Comparison of ENCODE assay signal across 8 mouse cellular contexts in genomic region chr13:34131011-34131707, GRCm38 (mm10). TPM values are rescaled to one million over a fixed set of nuclear protein-coding genes. Genes with fewer than 3 reads are reported as not detected.
DNase-seq lines count a peak whose midpoint lies in the region; ATAC-seq and TF ChIP-seq lines count a peak whose summit lies in the region.

No protein-coding gene starts in this region.

- H3K36me3 ChIP-seq in ES-Bruce4 (ENCODE audit: control insufficient read depth, insufficient read depth, low read length, poor library complexity, severe bottlenecking) = peaks cover 9% of the 10 kb centered on the region
- no peaks in the 10 kb centered on the region for H3K36me3 ChIP-seq in embryonic facial prominence, embryonic 12.5 days
- H3K36me3 ChIP-seq in limb, embryonic 10.5 days = no peaks in the 10 kb centered on the region; the same call in 1 of the 2 replicates
- no peaks in the 10 kb centered on the region for H3K36me3 ChIP-seq in thymus, adult 2 months (ENCODE audit: control insufficient read depth, insufficient read depth, low read length)

- peak overlapping the region; percentile 77 for H3K27ac ChIP-seq in ES-Bruce4 (ENCODE audit: insufficient read depth, low read length)
- peak overlapping the region; percentile 94 for H3K27ac ChIP-seq in embryonic facial prominence, embryonic 12.5 days
- peak overlapping the region; percentile 72 for H3K27ac ChIP-seq in limb, embryonic 10.5 days
- H3K27ac ChIP-seq in thymus, adult 2 months (ENCODE audit: control insufficient read depth, insufficient read depth, low read length) = peak overlapping the region; percentile 57

- no peaks in the 10 kb centered on the region for H3K27me3 ChIP-seq in ES-Bruce4 (ENCODE audit: control insufficient read depth, insufficient read depth, low read length, poor library complexity, severe bottlenecking)
- H3K27me3 ChIP-seq in embryonic facial prominence, embryonic 12.5 days = no peaks in the 10 kb centered on the region
- H3K27me3 ChIP-seq in limb, embryonic 10.5 days (ENCODE audit: low read depth, poor library complexity, severe bottlenecking) = peaks cover 51% of the 10 kb centered on the region
- H3K27me3 ChIP-seq in thymus, adult 2 months (ENCODE audit: control insufficient read depth, insufficient read depth, low read length) = no peaks in the 10 kb centered on the region

- TF ChIP-seq POLR2A in ES-Bruce4 (IDR thresholded peaks at IDR 0.05; ENCODE audit: insufficient read depth, low read length) = no peak
- TF ChIP-seq POLR2A in thymus, adult 2 months (IDR thresholded peaks at IDR 0.05; ENCODE audit: control insufficient read depth, extremely low read depth, insufficient read depth, low read length, poor library complexity) = 0 out of 2 replicates have a peak, but pooled peaks have one; percentile 25

- intact Hi-C loops in heart, postnatal 10 days (cut with DNase I) = loop anchor here (2.0 kb wide), 1 partner anchor 52 kb away; the partner anchor contains the start of gene Tubb2a

- H3K9ac ChIP-seq in ES-Bruce4 (ENCODE audit: low read depth, poor library complexity, severe bottlenecking) = no peak overlapping the region
- peak overlapping the region; percentile 62 for H3K9ac ChIP-seq in embryonic facial prominence, embryonic 12.5 days

- H3K4me3 ChIP-seq in ES-Bruce4 (ENCODE audit: low read depth, low read length) = peak overlapping the region; percentile 77
- peak overlapping the region; percentile 63 for H3K4me3 ChIP-seq in embryonic facial prominence, embryonic 12.5 days
- peak overlapping the region; percentile 67 for H3K4me3 ChIP-seq in limb, embryonic 10.5 days
- H3K4me3 ChIP-seq in thymus, adult 2 months (ENCODE audit: control insufficient read depth, insufficient read depth, low read length) = peak overlapping the region; percentile 40

- no peaks in the 10 kb centered on the region for H3K9me3 ChIP-seq in ES-Bruce4 (replicated peaks; ENCODE audit: control insufficient read depth, insufficient read depth, low read length, poor library complexity, severe bottlenecking)
- no peaks in the 10 kb centered on the region for H3K9me3 ChIP-seq in embryonic facial prominence, embryonic 12.5 days
- H3K9me3 ChIP-seq in limb, embryonic 10.5 days (replicated peaks) = no peaks in the 10 kb centered on the region

- H3K4me2 ChIP-seq in embryonic facial prominence, embryonic 12.5 days (replicated peaks) = peak overlapping the region; percentile 78

- no peak for TF ChIP-seq CTCF in ES-Bruce4 (IDR thresholded peaks at IDR 0.05; ENCODE audit: low read depth, low read length)
- no peak for TF ChIP-seq CTCF in thymus, adult 2 months (IDR thresholded peaks at IDR 0.05; ENCODE audit: borderline replicate concordance, control insufficient read depth, extremely low read depth, insufficient read depth, low read length, poor library complexity)

- peak; percentile 82 for TF ChIP-seq EP300 in ES-Bruce4 (IDR thresholded peaks at IDR 0.05; ENCODE audit: insufficient read depth, low read depth, low read length)

- peaks cover 2% of the 10 kb centered on the region for H3K4me1 ChIP-seq in ES-Bruce4 (ENCODE audit: control insufficient read depth, insufficient read depth, low read length)
- H3K4me1 ChIP-seq in embryonic facial prominence, embryonic 12.5 days = peaks cover 35% of the 10 kb centered on the region
- H3K4me1 ChIP-seq in limb, embryonic 10.5 days = peaks cover 48% of the 10 kb centered on the region
- peaks cover 40% of the 10 kb centered on the region for H3K4me1 ChIP-seq in thymus, adult 2 months (replicated peaks; ENCODE audit: control insufficient read depth, insufficient read depth, low read length)

- ATAC-seq in embryonic facial prominence, embryonic 12.5 days (ENCODE audit: insufficient number of reproducible peaks, insufficient read depth, low FRiP score, low TSS enrichment) = peak; percentile 47
- ATAC-seq in megakaryocyte-erythroid progenitor cell, adult 5-6 weeks (replicated peaks; ENCODE audit: low FRiP score, low TSS enrichment, poor library complexity, severe bottlenecking) = peak; percentile 62

- peak; percentile 76 for DNase-seq in CD4-positive helper T cell, adult 2 months (ENCODE audit: low read depth, low spot score)
- DNase-seq in heart, postnatal 10 days = peak; percentile 56 to 62
- peak; percentile 73 for DNase-seq in limb, embryonic 10.5 days (ENCODE audit: low spot score)
- peak; percentile 69 for DNase-seq in thymus, adult 2 months
- no peak for DNase-seq in spleen, postnatal 4 days (ENCODE audit: low spot score in 2 of 2)

- under 1% methylated on average over 24 of the region's 24 CpGs for WGBS in embryonic facial prominence, embryonic 12.5 days
- under 1% methylated on average over 24 of the region's 24 CpGs for WGBS in limb, embryonic 10.5 days
- WGBS in thymus, adult 2 months = 2% methylated on average over 24 of the region's 24 CpGs

RNA-seq across cellular contexts. Expression of gene Tubb2b, which starts 0.9 kb away (rescaled TPM):
- polyA plus RNA-seq in ES-Bruce4 (2011; ENCODE audit: insufficient read depth, insufficient read length, low read depth, missing spikeins) = 229 and 267 TPM in 2 replicates
- 66.5 and 77.7 TPM in 2 replicates for polyA plus RNA-seq in embryonic facial prominence, embryonic 12.5 days (2016; fragmentation: Nextera tagmentation; extraction: Ambion mirVana)
- total RNA-seq in heart, postnatal 10 days (2021) = 10 to 100 TPM; 22.7 to 27.2 TPM
- 11.7 and 15.6 TPM in 2 replicates for polyA plus RNA-seq in limb, embryonic 10.5 days (2016; fragmentation: Nextera tagmentation; extraction: Ambion mirVana)
- total RNA-seq in megakaryocyte-erythroid progenitor cell, adult 5-6 weeks (2014; fragmentation: Nextera tagmentation) = not detected in 2 replicates
- total RNA-seq in megakaryocyte-erythroid progenitor cell, adult 5-6 weeks (2017) = not detected in 2 replicates
- polyA plus RNA-seq in thymus, adult 2 months (2012; rRNA removed) = 217 and 264 TPM in 2 replicates

RNA-seq across cellular contexts. Expression of gene Psmg4, which starts 31.6 kb away (rescaled TPM):
- polyA plus RNA-seq in ES-Bruce4 (2011; ENCODE audit: insufficient read depth, insufficient read length, low read depth, missing spikeins) = 29.2 and 39.1 TPM in 2 replicates
- polyA plus RNA-seq in embryonic facial prominence, embryonic 12.5 days (2016; fragmentation: Nextera tagmentation; extraction: Ambion mirVana) = 111 TPM in 2 replicates
- total RNA-seq in heart, postnatal 10 days (2021) = 10 to 100 TPM; 34.0 to 39.0 TPM
- polyA plus RNA-seq in limb, embryonic 10.5 days (2016; fragmentation: Nextera tagmentation; extraction: Ambion mirVana) = 80.5 and 83.3 TPM in 2 replicates
- total RNA-seq in megakaryocyte-erythroid progenitor cell, adult 5-6 weeks (2014; fragmentation: Nextera tagmentation) = 53.4 and 73.9 TPM in 2 replicates
- 145 and 217 TPM in 2 replicates for total RNA-seq in megakaryocyte-erythroid progenitor cell, adult 5-6 weeks (2017)
- 257 and 275 TPM in 2 replicates for polyA plus RNA-seq in thymus, adult 2 months (2012; rRNA removed)

RNA-seq across cellular contexts. Expression of gene Tubb2a, which starts 53.4 kb away (rescaled TPM):
- polyA plus RNA-seq in ES-Bruce4 (2011; ENCODE audit: insufficient read depth, insufficient read length, low read depth, missing spikeins) = 28.7 and 29.0 TPM in 2 replicates
- polyA plus RNA-seq in embryonic facial prominence, embryonic 12.5 days (2016; fragmentation: Nextera tagmentation; extraction: Ambion mirVana) = 162 and 188 TPM in 2 replicates
- 100 to 1,000 TPM; 114 to 117 TPM for total RNA-seq in heart, postnatal 10 days (2021)
- polyA plus RNA-seq in limb, embryonic 10.5 days (2016; fragmentation: Nextera tagmentation; extraction: Ambion mirVana) = 44.3 and 44.7 TPM in 2 replicates
- 18.2 and 19.1 TPM in 2 replicates for total RNA-seq in megakaryocyte-erythroid progenitor cell, adult 5-6 weeks (2014; fragmentation: Nextera tagmentation)
- 19.0 and 21.9 TPM in 2 replicates for total RNA-seq in megakaryocyte-erythroid progenitor cell, adult 5-6 weeks (2017)
- polyA plus RNA-seq in thymus, adult 2 months (2012; rRNA removed) = 469 and 567 TPM in 2 replicates

Comparison
In these comparisons a context has a peak if more than half of its experiments do, and no peak if none do; other contexts are left out.
1. DNase-seq: peak in CD4-positive helper T cell, adult 2 months (single experiment), heart, postnatal 10 days (2 of 2), limb, embryonic 10.5 days (single experiment) and thymus, adult 2 months (single experiment); none in spleen, postnatal 4 days (0 of 2).
2. Peak in every context shown above with its lines, with median percentiles within 50 percentile points of each other: H3K27ac ChIP-seq and H3K4me3 ChIP-seq.